Mouse (Mus musculus): ENCODE data around the gene Jam3. TPM values are rescaled to one million over a fixed set of nuclear protein-coding genes. Genes with fewer than 3 reads are reported as not detected.

Jam3 gene
- polyA plus RNA-seq, 1 experiment from 2014 or later = 131 TPM

GRCm38 (mm10) chr9:27110681-27111080 is 44.5 kb downstream of the Jam3 start:
- Histone ChIP-seq H3K27ac (peak overlapping the region; percentile 71), H3K9me3 (no peaks in the 10 kb centered on the region), H3K9ac (replicated peaks) (no peak overlapping the region), H3K27me3 (no peaks in the 10 kb centered on the region), H3K4me2 (no peak overlapping the region), H3K4me1 (replicated peaks) (peaks cover 18% of the 10 kb centered on the region), H3K4me3 (replicated peaks) (no peak overlapping the region), H3K36me3 (no peaks in the 10 kb centered on the region)
- 43% methylated on average over 5 of the region's 5 CpGs for WGBS
- no peak; the same call in 1 of the 2 replicates for ATAC-seq (ENCODE audit: insufficient number of reproducible peaks, insufficient read depth, low FRiP score, low TSS enrichment, low read depth)

GRCm38 (mm10) chr9:27109533-27110514 is 45.4 kb downstream of the Jam3 start:
- no peaks in the 10 kb centered on the region for H3K27me3 ChIP-seq
- no peak overlapping the region for H3K4me3 ChIP-seq (replicated peaks)
- no peaks in the 10 kb centered on the region for H3K9me3 ChIP-seq
- WGBS = 65% methylated on average over 22 of the region's 22 CpGs
- no peak overlapping the region for H3K9ac ChIP-seq (replicated peaks)
- H3K4me2 ChIP-seq = peak overlapping the region; percentile 11; the same call in 1 of the 2 replicates
- ATAC-seq (ENCODE audit: insufficient number of reproducible peaks, insufficient read depth, low FRiP score, low TSS enrichment, low read depth) = 0 out of 2 replicates have a peak, but pooled peaks have one; percentile 27
- H3K36me3 ChIP-seq = peaks cover 6% of the 10 kb centered on the region
- peaks cover 18% of the 10 kb centered on the region for H3K4me1 ChIP-seq (replicated peaks)
- peak overlapping the region; percentile 59 for H3K27ac ChIP-seq

GRCm38 (mm10) chr9:27108451-27108850 is 46.8 kb downstream of the Jam3 start:
- no peaks in the 10 kb centered on the region for H3K9me3 ChIP-seq
- H3K9ac ChIP-seq (replicated peaks) = no peak overlapping the region
- no peak for ATAC-seq (ENCODE audit: insufficient number of reproducible peaks, insufficient read depth, low FRiP score, low TSS enrichment, low read depth)
- no peaks in the 10 kb centered on the region for H3K27me3 ChIP-seq
- no peak overlapping the region for H3K4me3 ChIP-seq (replicated peaks)
- H3K27ac ChIP-seq = no peak overlapping the region
- WGBS = 90% methylated on average over 4 of the region's 4 CpGs
- H3K4me1 ChIP-seq (replicated peaks) = peaks cover 18% of the 10 kb centered on the region
- H3K36me3 ChIP-seq = peaks cover 20% of the 10 kb centered on the region
- H3K4me2 ChIP-seq = no peak overlapping the region

- H3K4me2 ChIP-seq = no peak overlapping the region
- no peak overlapping the region for H3K9ac ChIP-seq (replicated peaks)
- 74% methylated on average over 1 of the region's 1 CpGs for WGBS
- H3K9me3 ChIP-seq = no peaks in the 10 kb centered on the region
- H3K4me1 ChIP-seq (replicated peaks) = peaks cover 18% of the 10 kb centered on the region
- ATAC-seq (ENCODE audit: insufficient number of reproducible peaks, insufficient read depth, low FRiP score, low TSS enrichment, low read depth) = no peak
- no peak overlapping the region for H3K27ac ChIP-seq
- peaks cover 44% of the 10 kb centered on the region for H3K36me3 ChIP-seq
- no peak overlapping the region for H3K4me3 ChIP-seq (replicated peaks)
- H3K27me3 ChIP-seq = no peaks in the 10 kb centered on the region
Observed at GRCm38 (mm10) chr9:27106081-27106480, 49.1 kb downstream of the Jam3 start.

- H3K36me3 ChIP-seq = peaks cover 87% of the 10 kb centered on the region
- H3K4me3 ChIP-seq (replicated peaks) = no peak overlapping the region
- 92% methylated on average over 6 of the region's 6 CpGs for whole genome bisulfite sequencing
- no peak overlapping the region for H3K4me2 ChIP-seq
- H3K4me1 ChIP-seq (replicated peaks) = no peaks in the 10 kb centered on the region
- H3K9me3 ChIP-seq = no peaks in the 10 kb centered on the region
- no peak for ATAC-seq (ENCODE audit: insufficient number of reproducible peaks, insufficient read depth, low FRiP score, low TSS enrichment, low read depth)
- no peaks in the 10 kb centered on the region for H3K27me3 ChIP-seq
- no peak overlapping the region for H3K9ac ChIP-seq (replicated peaks)
- no peak overlapping the region for H3K27ac ChIP-seq
Observed at GRCm38 (mm10) chr9:27101466-27101865, 53.8 kb downstream of the Jam3 start.

GRCm38 (mm10) chr9:27099474-27099873 is 55.7 kb downstream of the Jam3 start:
- Histone ChIP-seq H3K4me1 (replicated peaks) (no peaks in the 10 kb centered on the region), H3K27me3 (no peaks in the 10 kb centered on the region), H3K4me3 (replicated peaks) (no peak overlapping the region), H3K4me2 (no peak overlapping the region), H3K9me3 (no peaks in the 10 kb centered on the region), H3K9ac (replicated peaks) (no peak overlapping the region), H3K27ac (no peak overlapping the region), H3K36me3 (peaks cover 94% of the 10 kb centered on the region)
- 87% methylated on average over 4 of the region's 4 CpGs for WGBS
- ATAC-seq (ENCODE audit: insufficient number of reproducible peaks, insufficient read depth, low FRiP score, low TSS enrichment, low read depth) = no peak

- Histone ChIP-seq H3K27me3 (no peaks in the 10 kb centered on the region), H3K9me3 (no peaks in the 10 kb centered on the region), H3K4me3 (replicated peaks) (no peak overlapping the region), H3K4me2 (no peak overlapping the region), H3K9ac (replicated peaks) (no peak overlapping the region), H3K36me3 (peaks cover 93% of the 10 kb centered on the region), H3K27ac (no peak overlapping the region; the same call in 1 of the 2 replicates), H3K4me1 (replicated peaks) (no peaks in the 10 kb centered on the region)
- no peak for ATAC-seq (ENCODE audit: insufficient number of reproducible peaks, insufficient read depth, low FRiP score, low TSS enrichment, low read depth)
- WGBS = 85% methylated on average over 8 of the region's 8 CpGs
Observed at GRCm38 (mm10) chr9:27098557-27098956, 56.7 kb downstream of the Jam3 start.

GRCm38 (mm10) chr9:27098092-27098491 is 57.1 kb downstream of the Jam3 start:
- no peak overlapping the region for H3K9ac ChIP-seq (replicated peaks)
- H3K4me3 ChIP-seq (replicated peaks) = no peak overlapping the region
- H3K9me3 ChIP-seq = no peaks in the 10 kb centered on the region
- no peaks in the 10 kb centered on the region for H3K4me1 ChIP-seq (replicated peaks)
- no peak overlapping the region for H3K4me2 ChIP-seq
- no peak for ATAC-seq (ENCODE audit: insufficient number of reproducible peaks, insufficient read depth, low FRiP score, low TSS enrichment, low read depth)
- H3K27ac ChIP-seq = no peak overlapping the region; the same call in 1 of the 2 replicates
- no peaks in the 10 kb centered on the region for H3K27me3 ChIP-seq
- peaks cover 93% of the 10 kb centered on the region for H3K36me3 ChIP-seq
- 40% methylated on average over 4 of the region's 4 CpGs for WGBS

GRCm38 (mm10) chr9:27092916-27093315 is 62.3 kb downstream of the Jam3 start:
- no peaks in the 10 kb centered on the region for H3K9me3 ChIP-seq
- 95% methylated on average over 6 of the region's 6 CpGs for WGBS
- peaks cover 93% of the 10 kb centered on the region for H3K36me3 ChIP-seq
- H3K4me3 ChIP-seq (replicated peaks) = no peak overlapping the region
- H3K4me1 ChIP-seq (replicated peaks) = no peaks in the 10 kb centered on the region
- no peak overlapping the region for H3K9ac ChIP-seq (replicated peaks)
- no peak overlapping the region for H3K4me2 ChIP-seq
- no peak overlapping the region for H3K27ac ChIP-seq
- H3K27me3 ChIP-seq = no peaks in the 10 kb centered on the region
- no peak; the same call in 1 of the 2 replicates for ATAC-seq (ENCODE audit: insufficient number of reproducible peaks, insufficient read depth, low FRiP score, low TSS enrichment, low read depth)

GRCm38 (mm10) chr9:27090801-27091775 is 64.1 kb downstream of the Jam3 start:
- Histone ChIP-seq H3K4me2 (no peak overlapping the region), H3K36me3 (peaks cover 96% of the 10 kb centered on the region), H3K9ac (replicated peaks) (no peak overlapping the region), H3K4me3 (replicated peaks) (no peak overlapping the region), H3K9me3 (no peaks in the 10 kb centered on the region), H3K27ac (no peak overlapping the region), H3K4me1 (replicated peaks) (no peaks in the 10 kb centered on the region), H3K27me3 (no peaks in the 10 kb centered on the region)
- 93% methylated on average over 13 of the region's 13 CpGs for WGBS
- ATAC-seq (ENCODE audit: insufficient number of reproducible peaks, insufficient read depth, low FRiP score, low TSS enrichment, low read depth) = no peak

GRCm38 (mm10) chr9:27090134-27090533 is 65.1 kb downstream of the Jam3 start:
- Histone ChIP-seq H3K4me3 (replicated peaks) (no peak overlapping the region), H3K36me3 (peaks cover 96% of the 10 kb centered on the region), H3K4me2 (no peak overlapping the region), H3K9ac (replicated peaks) (no peak overlapping the region), H3K27me3 (no peaks in the 10 kb centered on the region), H3K27ac (no peak overlapping the region), H3K9me3 (no peaks in the 10 kb centered on the region), H3K4me1 (replicated peaks) (no peaks in the 10 kb centered on the region)
- ATAC-seq (ENCODE audit: insufficient number of reproducible peaks, insufficient read depth, low FRiP score, low TSS enrichment, low read depth) = no peak
- 82% methylated on average over 1 of the region's 1 CpGs for WGBS
